Mouse (Mus musculus) C2C12 (cell line): ENCODE measurements around the gene T.

Source experiments
- CTCF ChIP-seq: IDR thresholded peaks from one replicate; pipeline ENCODE4 v1.5.1; 2011; ENCODE audit not compliant: control insufficient read depth, insufficient read depth, insufficient read length
- FOSL1 ChIP-seq: IDR thresholded peaks from one replicate; pipeline ENCODE4 v1.8.0; 2011; ENCODE audit warnings: mild to moderate bottlenecking, low read length; ENCODE audit not compliant: poor library complexity, insufficient read depth, severe bottlenecking
- MYOD1 ChIP-seq: IDR thresholded peaks from one replicate; pipeline ENCODE4 v1.6.1; 2011; ENCODE audit warnings: low read depth; ENCODE audit not compliant: control insufficient read depth, insufficient read length

DNA sequence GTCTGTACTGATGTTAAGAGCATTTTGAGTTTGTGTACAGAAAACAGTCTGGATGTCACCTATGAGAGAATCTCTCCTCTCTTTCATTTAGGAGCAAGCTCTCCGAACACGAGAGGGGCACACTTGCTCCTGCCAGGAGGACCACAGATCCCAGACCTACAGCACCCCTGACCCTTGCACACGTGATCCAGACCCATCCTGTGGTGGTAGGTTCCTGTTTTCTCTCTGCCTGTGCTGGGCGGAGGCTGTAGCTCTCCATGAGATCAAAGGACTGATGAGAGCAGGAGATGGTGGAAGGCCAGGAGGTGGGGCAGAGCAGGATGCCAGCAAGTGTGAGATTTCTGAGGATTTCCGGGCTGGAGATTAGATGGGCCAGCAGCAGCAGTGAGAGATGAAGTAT, 12.7 kb upstream of the T start:
- TF ChIP-seq CTCF (no peak), FOSL1 (no peak), MYOD1 (no peak)
